Mouse (Mus musculus): ENCODE measurements around the gene Mmp7.

The Mmp7 gene

GRCm38 (mm10) chr9:7744156-7744555 is 52.3 kb downstream of the Mmp7 start:
- no peak for ATAC-seq (ENCODE audit: low TSS enrichment)

DNA sequence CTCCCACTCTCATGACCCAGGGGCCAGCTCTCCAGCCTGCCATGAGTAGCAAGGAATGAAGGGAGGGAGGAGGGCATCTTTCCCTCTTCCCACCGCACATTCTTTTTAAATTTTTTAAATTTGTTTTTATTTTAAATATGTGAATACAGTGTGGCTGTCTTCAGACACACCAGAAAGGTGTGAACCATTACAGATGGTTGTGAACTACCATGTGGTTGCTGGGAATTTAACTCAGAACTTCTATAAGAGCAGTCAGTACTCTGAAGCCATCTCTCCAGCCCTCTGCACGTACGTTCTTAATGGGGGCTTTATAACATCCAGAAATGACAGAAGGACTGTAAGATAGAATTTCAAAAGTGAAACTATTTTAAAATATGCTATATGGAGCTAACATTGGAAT is 57.0 kb downstream of the Mmp7 start:
- peak; percentile 65 for ATAC-seq (ENCODE audit: low TSS enrichment)
